Mouse (Mus musculus) CH12.LX (cell line): ENCODE measurements around the gene Ppy.

Experiments
- NELFE ChIP-seq: IDR thresholded peaks from 2 replicates; pipeline ENCODE4 v1.6.1; 2011; ENCODE audit warnings: low read depth, low read length, improper control_type of control experiment
- POLR2AphosphoS2 ChIP-seq: IDR thresholded peaks from 2 replicates; pipeline ENCODE4 v1.6.1; 2011; ENCODE audit warnings: low read depth, low read length, improper control_type of control experiment
- RAD21 ChIP-seq: IDR thresholded peaks from 2 replicates; pipeline ENCODE4 v1.6.1; 2011; ENCODE audit warnings: low read depth, mild to moderate bottlenecking, low read length, improper control_type of control experiment, moderate library complexity

GRCm38 (mm10) chr11:102073722-102074121 is 27.4 kb downstream of the Ppy start:
- no peak for TF ChIP-seq NELFE
- TF ChIP-seq POLR2AphosphoS2: no peak
- TF ChIP-seq RAD21: no peak
